Mouse (Mus musculus): ENCODE measurements around the gene Mpg.

GRCm38 (mm10) chr11:32190603-32191110 lies 35.6 kb upstream of the Mpg start:
- no peak for TF ChIP-seq POLR2A (IDR thresholded peaks at IDR 0.05; ENCODE audit: borderline replicate concordance, low read depth, low read length)
- no peak for TF ChIP-seq CTCF (IDR thresholded peaks at IDR 0.05; ENCODE audit: low read depth, low read length)

Measured in bone marrow macrophage, adult 2 months (primary cell).